Mouse (Mus musculus) limb, embryonic 13.5 days (tissue): Measurements from ENCODE around the gene Nit2. TPM values are rescaled to one million over a fixed set of nuclear protein-coding genes. Genes with fewer than 3 reads are reported as not detected.

ENCODE experiments used
- ATAC-seq: fragments of 200-750 bp; cut with Nextera tagmentation; 2 replicates; pipeline ENCODE4 v1.8.0; 2017; ENCODE audit warnings: low read depth, moderate number of reproducible peaks, moderate TSS enrichment; ENCODE audit not compliant: low FRiP score
- H3K27ac ChIP-seq: fragments of 300-500 bp; sonication (generic); 2 replicates; pipeline ENCODE4 v1.5.1; 2015; ENCODE audit warnings: inconsistent platforms, mild to moderate bottlenecking, moderate library complexity
- H3K27me3 ChIP-seq: fragments of 300-500 bp; sonication (generic); 2 replicates; pipeline ENCODE4 v1.6.1; 2015; ENCODE audit warnings: mild to moderate bottlenecking, inconsistent platforms
- H3K36me3 ChIP-seq: fragments of 300-500 bp; sonication (generic); 2 replicates; pipeline ENCODE4 v1.6.1; 2015; ENCODE audit warnings: inconsistent platforms, mild to moderate bottlenecking, moderate library complexity
- H3K4me1 ChIP-seq: fragments of 300-500 bp; sonication (generic); 2 replicates; pipeline ENCODE4 v1.6.1; 2015; ENCODE audit warnings: inconsistent platforms
- H3K4me2 ChIP-seq: fragments of 300-500 bp; sonication (generic); replicated peaks from 2 replicates; pipeline ENCODE4 v1.6.1; 2015; ENCODE audit warnings: inconsistent platforms, mild to moderate bottlenecking, moderate library complexity
- H3K4me3 ChIP-seq: fragments of 300-500 bp; sonication (generic); 2 replicates; pipeline ENCODE4 v1.5.1; 2015; ENCODE audit warnings: moderate library complexity, mild to moderate bottlenecking, inconsistent platforms
- H3K9ac ChIP-seq: fragments of 300-500 bp; sonication (generic); 2 replicates; pipeline ENCODE4 v1.6.1; 2015; ENCODE audit warnings: mild to moderate bottlenecking, inconsistent platforms
- H3K9me3 ChIP-seq: fragments of 300-500 bp; sonication (generic); 2 replicates; pipeline ENCODE4 v1.6.1; 2016; ENCODE audit warnings: inconsistent platforms
- WGBS: fragments of 180-500 bp; shearing (Covaris S2); methylation state at CpG from one replicate; pipeline ENCODE4 v1.1.7; 2015; 5-methylcytosine and 5-hydroxymethylcytosine counted together
- polyA plus RNA-seq: library from polyadenylated mRNA; unstranded; fragments of >200 nt; fragmentation: Nextera tagmentation; extraction: Ambion mirVana; gene quantifications from 2 replicates; pipeline ENCODE4 v1.2.1, GENCODE M21; 2015

Gene Nit2
- polyA plus RNA-seq, 1 experiment from 2014 or later, result 93.8 TPM

GRCm38 (mm10) chr16:57121816-57122415 lies 45.2 kb downstream of the Nit2 start:
- peak overlapping the region; percentile 94 for H3K9ac ChIP-seq
- H3K27me3 ChIP-seq, result no peaks in the 10 kb centered on the region
- H3K4me1 ChIP-seq, result peaks cover 19% of the 10 kb centered on the region
- ATAC-seq, result no peak
- H3K4me3 ChIP-seq, result peak overlapping the region; percentile 94
- WGBS, result under 1% methylated on average over 59 of the region's 59 CpGs
- no peaks in the 10 kb centered on the region for H3K9me3 ChIP-seq
- peak overlapping the region; percentile 90 for H3K27ac ChIP-seq
- H3K36me3 ChIP-seq, result no peaks in the 10 kb centered on the region
- peak overlapping the region; percentile 79 for H3K4me2 ChIP-seq

GRCm38 (mm10) chr16:57120913-57121815 lies 46.0 kb downstream of the Nit2 start, which contains the start of gene Tomm70a:
Tomm70a (plus strand) TSS chr16:57121703.
- Histone ChIP-seq H3K4me1 (peaks cover 18% of the 10 kb centered on the region), H3K4me2 (peak within 1 kb of the TSS; percentile 79), H3K27ac (peak within 1 kb of the TSS; percentile 90), H3K27me3 (no peaks in the 10 kb centered on the region), H3K4me3 (peak within 1 kb of the TSS; percentile 94), H3K9me3 (no peaks in the 10 kb centered on the region), H3K9ac (peak within 1 kb of the TSS; percentile 94), H3K36me3 (no peaks in the 10 kb centered on the region)
- peak; percentile 100 for ATAC-seq
- under 1% methylated on average over 37 of the region's 37 CpGs for WGBS

GRCm38 (mm10) chr16:57117562-57117961 lies 49.6 kb downstream of the Nit2 start:
- Histone ChIP-seq H3K27me3 (no peaks in the 10 kb centered on the region), H3K27ac (no peak overlapping the region), H3K9ac (no peak overlapping the region), H3K4me2 (no peak overlapping the region), H3K9me3 (no peaks in the 10 kb centered on the region), H3K4me1 (peaks cover 2% of the 10 kb centered on the region), H3K4me3 (no peak overlapping the region), H3K36me3 (no peaks in the 10 kb centered on the region)
- ATAC-seq, result no peak
- 82% methylated on average over 2 of the region's 2 CpGs for WGBS

- no peaks in the 10 kb centered on the region for H3K27me3 ChIP-seq
- H3K4me1 ChIP-seq, result no peaks in the 10 kb centered on the region
- no peak overlapping the region for H3K27ac ChIP-seq
- no peak overlapping the region for H3K9ac ChIP-seq
- no peak for ATAC-seq
- H3K36me3 ChIP-seq, result no peaks in the 10 kb centered on the region
- H3K4me3 ChIP-seq, result no peak overlapping the region
- no peaks in the 10 kb centered on the region for H3K9me3 ChIP-seq
- H3K4me2 ChIP-seq, result no peak overlapping the region
These were observed 51.1 kb downstream of the Nit2 start for GRCm38 (mm10) chr16:57116066-57116465.

Other genes with a start within 250 kb of the Nit2 start
- 0.38 TPM in 1 of 2 replicates, not detected in the other for gene Lnp1, start 239.3 kb downstream of the Nit2 start, polyA plus RNA-seq
- gene Tmem45a2, start 96.0 kb downstream of the Nit2 start, polyA plus RNA-seq, result 0.08 TPM in 1 of 2 replicates, not detected in the other
- gene Tomm70a, start 45.6 kb downstream of the Nit2 start, polyA plus RNA-seq, result 40.2 and 40.4 TPM in 2 replicates
- gene Tbc1d23, start 64.2 kb upstream of the Nit2 start, polyA plus RNA-seq, result 30.9 and 35.3 TPM in 2 replicates
- 0.11 and 0.17 TPM in 2 replicates for gene Tmem30c, start 125.5 kb upstream of the Nit2 start, polyA plus RNA-seq
- gene Filip1l, start 185.8 kb upstream of the Nit2 start, polyA plus RNA-seq, result 31.5 and 37.3 TPM in 2 replicates